In genomic region chr14:86293804-86294203, GRCm38 (mm10) we compare ENCODE assay signal across 24 mouse cellular contexts.
DNase-seq lines count a peak whose midpoint lies in the region; ATAC-seq and TF ChIP-seq lines count a peak whose summit lies in the region.
"Had no signal": no experiment of that assay in that cellular context is flagged by ENCODE, and none has a peak within 500 bp of the region (broad histone marks: within the 10 kb centered on the region; RNA-seq: fewer than 3 reads in every experiment).

No protein-coding gene starts in this region.

- H3K4me3 ChIP-seq in kidney, embryonic 14.5 days (ENCODE audit: low read length) = no peak overlapping the region
- H3K4me3 ChIP-seq in lung, embryonic 14.5 days (ENCODE audit: low read depth, low read length) = no peak overlapping the region
- H3K4me3 ChIP-seq: embryonic facial prominence, embryonic 12.5 days; embryonic facial prominence, embryonic 15.5 days; gastrocnemius, adult 2 months; hindbrain, embryonic 12.5 days; hindbrain, embryonic 15.5 days had no signal

- no peaks in the 10 kb centered on the region for H3K36me3 ChIP-seq in kidney, embryonic 14.5 days (ENCODE audit: control insufficient read depth, insufficient read depth, low read length)
- no peaks in the 10 kb centered on the region for H3K36me3 ChIP-seq in lung, embryonic 14.5 days (ENCODE audit: insufficient read depth)
- H3K36me3 ChIP-seq: embryonic facial prominence, embryonic 12.5 days; embryonic facial prominence, embryonic 15.5 days; G1E; hindbrain, embryonic 12.5 days; hindbrain, embryonic 15.5 days had no signal

- H3K9me3 ChIP-seq in kidney, embryonic 14.5 days (ENCODE audit: control insufficient read depth, low read length) = no peaks in the 10 kb centered on the region
- H3K9me3 ChIP-seq in lung, embryonic 14.5 days (ENCODE audit: low read depth, low read length) = no peaks in the 10 kb centered on the region
- H3K9me3 ChIP-seq: embryonic facial prominence, embryonic 12.5 days; embryonic facial prominence, embryonic 15.5 days; hindbrain, embryonic 12.5 days; hindbrain, embryonic 15.5 days had no signal

- H3K4me1 ChIP-seq in kidney, embryonic 14.5 days (ENCODE audit: control insufficient read depth, insufficient read depth, low read length) = no peaks in the 10 kb centered on the region
- H3K4me1 ChIP-seq in lung, embryonic 14.5 days (ENCODE audit: insufficient read depth) = no peaks in the 10 kb centered on the region
- H3K4me1 ChIP-seq: embryonic facial prominence, embryonic 12.5 days; embryonic facial prominence, embryonic 15.5 days; hindbrain, embryonic 12.5 days; hindbrain, embryonic 15.5 days had no signal

- DNase-seq in kidney, adult 8-10 months = no peak
- no peak for DNase-seq in lung, embryonic 14.5 days
- no peak for DNase-seq in lung, postnatal 4 days
- DNase-seq in A20 (ENCODE audit: low read depth, low spot score) = peak; percentile 5
- DNase-seq in cerebellum, adult 9-11 months = no peak
- DNase-seq: adrenal gland, adult 8-10 months; adrenal gland, postnatal 25 days; B cell, adult 2 months; cerebellum, adult 11-12 months; cerebellum, adult 9-10 months; cerebellum, postnatal 25 days; forebrain, postnatal 0 days; gastrocnemius, adult 2 months; heart, adult 11 months had no signal

- no peak for TF ChIP-seq CTCF in lung, embryonic 14.5 days (IDR thresholded peaks at IDR 0.05; ENCODE audit: low read depth)

- no peak overlapping the region for H3K4me2 ChIP-seq in kidney, embryonic 14.5 days (replicated peaks; ENCODE audit: low read depth, low read length)
- no peak overlapping the region for H3K4me2 ChIP-seq in lung, embryonic 14.5 days
- H3K4me2 ChIP-seq: embryonic facial prominence, embryonic 12.5 days; embryonic facial prominence, embryonic 15.5 days; heart, embryonic 11.5 days; hindbrain, embryonic 12.5 days; hindbrain, embryonic 15.5 days had no signal

- no peak overlapping the region for H3K9ac ChIP-seq in kidney, embryonic 14.5 days (ENCODE audit: low read depth, low read length)
- H3K9ac ChIP-seq in lung, embryonic 14.5 days = no peak overlapping the region
- H3K9ac ChIP-seq: embryonic facial prominence, embryonic 12.5 days; embryonic facial prominence, embryonic 15.5 days; forebrain, postnatal 0 days; hindbrain, embryonic 12.5 days; hindbrain, embryonic 15.5 days had no signal

- H3K27ac ChIP-seq in kidney, embryonic 14.5 days (ENCODE audit: low read depth, low read length) = no peak overlapping the region
- H3K27ac ChIP-seq in lung, embryonic 14.5 days (ENCODE audit: low read depth) = no peak overlapping the region
- H3K27ac ChIP-seq: embryonic facial prominence, embryonic 12.5 days; embryonic facial prominence, embryonic 15.5 days; gastrocnemius, adult 2 months; hindbrain, embryonic 12.5 days; hindbrain, embryonic 15.5 days had no signal

- WGBS in kidney, embryonic 14.5 days = 76% methylated on average over 1 of the region's 1 CpGs
- 67% methylated on average over 1 of the region's 1 CpGs for WGBS in lung, embryonic 14.5 days

- ATAC-seq in kidney, embryonic 14.5 days (ENCODE audit: low FRiP score, low TSS enrichment) = peak; percentile 62; the same call in 1 of the 2 replicates
- ATAC-seq in lung, embryonic 14.5 days (ENCODE audit: insufficient read depth) = 0 out of 2 replicates have a peak, but pooled peaks have one; percentile 38
- ATAC-seq: activated CD4-positive, CD25-positive, alpha-beta regulatory T cell, adult 4 months; forebrain, embryonic 14.5 days; forebrain, postnatal 0 days had no signal

- H3K27me3 ChIP-seq in kidney, embryonic 14.5 days (ENCODE audit: control insufficient read depth, insufficient read depth, low read length) = no peaks in the 10 kb centered on the region
- H3K27me3 ChIP-seq in lung, embryonic 14.5 days (ENCODE audit: insufficient read depth, low read length) = no peaks in the 10 kb centered on the region
- H3K27me3 ChIP-seq: CH12.LX; embryonic facial prominence, embryonic 12.5 days; embryonic facial prominence, embryonic 15.5 days; hindbrain, embryonic 12.5 days; hindbrain, embryonic 15.5 days had no signal
